Mouse (Mus musculus) inflammation-experienced regulatory T-cells (primary cell): Measurements from ENCODE around the gene March1. TPM values are rescaled to one million over a fixed set of nuclear protein-coding genes. Genes with fewer than 3 reads are reported as not detected.

ENCODE experiments used
- polyA plus RNA-seq, 2 experiments: library from polyadenylated mRNA; unstranded; fragments of 100-300 nt; shearing (Covaris generic); gene quantifications; one replicate each; pipeline ENCODE4 v1.2.1; 2017

March1 gene
- polyA plus RNA-seq, result 1 to 10 TPM in 1 of 2 experiments, under 1 TPM in 1; 0.86 to 5.3 TPM

GRCm38 (mm10) chr8:65617871-65618751, at the start of gene March1:
March1 (plus strand) TSS chr8:65617900.

GRCm38 (mm10) chr8:66486084-66486763, 868.5 kb downstream of the March1 start, which contains the start of gene Tma16:
Tma16 (minus strand) TSS chr8:66486530.

GRCm38 (mm10) chr8:66511537-66511936, 893.8 kb downstream of the March1 start, which contains the start of gene Tktl2:
Tktl2 (plus strand) TSS chr8:66511756.

